Comparison of ENCODE assay signal across 24 mouse cellular contexts in genomic region chr2:154574271-154574670, GRCm38 (mm10). TPM values are rescaled to one million over a fixed set of nuclear protein-coding genes. Genes with fewer than 3 reads are reported as not detected.
DNase-seq lines count a peak whose midpoint lies in the region; ATAC-seq and TF ChIP-seq lines count a peak whose summit lies in the region.
"Had no signal": no experiment of that assay in that cellular context is flagged by ENCODE, and none has a peak within 500 bp of the region (broad histone marks: within the 10 kb centered on the region; RNA-seq: fewer than 3 reads in every experiment).

No protein-coding gene starts in this region.

- H3K36me3 ChIP-seq in hindbrain, embryonic 12.5 days, result no peaks in the 10 kb centered on the region
- no peaks in the 10 kb centered on the region for H3K36me3 ChIP-seq in hindbrain, embryonic 16.5 days (ENCODE audit: control insufficient read depth, insufficient read depth, low read length)
- no peaks in the 10 kb centered on the region for H3K36me3 ChIP-seq in spleen, adult 2 months (ENCODE audit: control insufficient read depth, insufficient read depth, low read length)
- H3K36me3 ChIP-seq: embryonic facial prominence, embryonic 12.5 days; heart, embryonic 13.5 days; midbrain, embryonic 12.5 days; neural tube, embryonic 13.5 days had no signal

- H3K4me2 ChIP-seq in hindbrain, embryonic 12.5 days (replicated peaks), result no peak overlapping the region
- H3K4me2 ChIP-seq in hindbrain, embryonic 16.5 days (ENCODE audit: low read length), result no peak overlapping the region
- H3K4me2 ChIP-seq: embryonic facial prominence, embryonic 12.5 days; heart, embryonic 13.5 days; midbrain, embryonic 12.5 days; neural tube, embryonic 13.5 days had no signal

- H3K27ac ChIP-seq in hindbrain, embryonic 12.5 days, result 0 out of 2 replicates have a peak overlapping the region, but pooled peaks have one; percentile 42
- H3K27ac ChIP-seq in hindbrain, embryonic 16.5 days (ENCODE audit: low read depth, low read length), result no peak overlapping the region
- peak overlapping the region; percentile 79 for H3K27ac ChIP-seq in spleen, adult 2 months (ENCODE audit: insufficient read depth, low read length)
- H3K27ac ChIP-seq: embryonic facial prominence, embryonic 12.5 days; heart, embryonic 13.5 days; midbrain, embryonic 12.5 days; neural tube, embryonic 13.5 days had no signal

- 26% methylated on average over 7 of the region's 7 CpGs for WGBS in hindbrain, embryonic 12.5 days
- 31% methylated on average over 7 of the region's 7 CpGs for WGBS in hindbrain, embryonic 16.5 days
- 26% methylated on average over 7 of the region's 7 CpGs for WGBS in spleen, adult 2 months

- TF ChIP-seq POLR2A in spleen, adult 2 months (IDR thresholded peaks at IDR 0.05; ENCODE audit: low read depth, low read length), result no peak

- H3K4me1 ChIP-seq in hindbrain, embryonic 12.5 days, result peaks cover 27% of the 10 kb centered on the region
- peaks cover 13% of the 10 kb centered on the region for H3K4me1 ChIP-seq in hindbrain, embryonic 16.5 days (ENCODE audit: control insufficient read depth, insufficient read depth, low read depth, low read length)
- peaks cover 3% of the 10 kb centered on the region for H3K4me1 ChIP-seq in spleen, adult 2 months (ENCODE audit: control insufficient read depth, insufficient read depth, insufficient read length)

- H3K4me3 ChIP-seq in hindbrain, embryonic 12.5 days, result no peak overlapping the region
- H3K4me3 ChIP-seq in hindbrain, embryonic 16.5 days (ENCODE audit: low read length), result no peak overlapping the region
- H3K4me3 ChIP-seq in spleen, adult 2 months (ENCODE audit: extremely low read depth, insufficient read depth, insufficient read length), result peak overlapping the region; percentile 26; the same call in 1 of the 2 replicates
- H3K4me3 ChIP-seq: embryonic facial prominence, embryonic 12.5 days; heart, embryonic 13.5 days; midbrain, embryonic 12.5 days; neural tube, embryonic 13.5 days had no signal

- ATAC-seq in hindbrain, embryonic 12.5 days (ENCODE audit: low FRiP score), result no peak
- no peak for ATAC-seq in hindbrain, embryonic 16.5 days
- ATAC-seq in megakaryocyte progenitor cell, adult 5-6 weeks (replicated peaks; ENCODE audit: poor library complexity), result peak; percentile 26

- TF ChIP-seq CTCF in spleen, adult 2 months (IDR thresholded peaks at IDR 0.05; ENCODE audit: extremely low read depth, insufficient read depth, insufficient read length, insufficient replicate concordance), result no peak

- H3K9me3 ChIP-seq in hindbrain, embryonic 12.5 days (replicated peaks), result no peaks in the 10 kb centered on the region
- H3K9me3 ChIP-seq in hindbrain, embryonic 16.5 days (ENCODE audit: control insufficient read depth, low read length), result no peaks in the 10 kb centered on the region
- H3K9me3 ChIP-seq: embryonic facial prominence, embryonic 12.5 days; heart, embryonic 13.5 days; midbrain, embryonic 12.5 days; neural tube, embryonic 13.5 days had no signal

- no peaks in the 10 kb centered on the region for H3K27me3 ChIP-seq in hindbrain, embryonic 12.5 days
- H3K27me3 ChIP-seq in hindbrain, embryonic 16.5 days (replicated peaks; ENCODE audit: control insufficient read depth, insufficient read depth, low read length), result no peaks in the 10 kb centered on the region
- H3K27me3 ChIP-seq in spleen, adult 2 months (ENCODE audit: control insufficient read depth, insufficient read depth, low read length), result no peaks in the 10 kb centered on the region
- H3K27me3 ChIP-seq: embryonic facial prominence, embryonic 12.5 days; heart, embryonic 13.5 days; midbrain, embryonic 12.5 days; neural tube, embryonic 13.5 days had no signal

- H3K9ac ChIP-seq in hindbrain, embryonic 12.5 days, result no peak overlapping the region
- no peak overlapping the region for H3K9ac ChIP-seq in hindbrain, embryonic 16.5 days (ENCODE audit: low read depth, low read length)
- H3K9ac ChIP-seq: embryonic facial prominence, embryonic 12.5 days; heart, embryonic 13.5 days; midbrain, embryonic 12.5 days; neural tube, embryonic 13.5 days had no signal

- peak; percentile 27 to 37 for DNase-seq in spleen, adult 2 months (ENCODE audit: low read depth in 1 of 2, low spot score in 2 of 2)
- no peak for DNase-seq in spleen, adult 12 weeks (ENCODE audit: low spot score)
- no peak for DNase-seq in neural tube, embryonic 10.5 days (ENCODE audit: extremely low spot score, low spot score)
- no peak for DNase-seq in yolk sac, embryonic 10.5 days (ENCODE audit: low spot score)
- no peak for DNase-seq in right cerebral cortex, adult 2 months (ENCODE audit: low spot score in 2 of 2)
- DNase-seq: adrenal gland, postnatal 14 days; cerebellum, postnatal 25 days; gastrocnemius, postnatal 36 days; kidney, adult 11 months; kidney, postnatal 25 days; lung, postnatal 10 days; thymus, adult 18-20 months had no signal

RNA-seq across cellular contexts. Expression of gene E2f1, which starts 4.6 kb away (rescaled TPM):
- 25.0 and 30.7 TPM in 2 replicates for polyA plus RNA-seq in hindbrain, embryonic 12.5 days (2016; fragmentation: Nextera tagmentation; extraction: Ambion mirVana)
- 5.0 and 8.0 TPM in 2 replicates for polyA plus RNA-seq in hindbrain, embryonic 16.5 days (2015; fragmentation: Nextera tagmentation; extraction: Ambion mirVana)
- 11.0 and 21.5 TPM in 2 replicates for polyA plus RNA-seq in spleen, adult 2 months (2012; rRNA removed)
- 21.2 and 23.7 TPM in 2 replicates for total RNA-seq in megakaryocyte progenitor cell, adult 5-6 weeks (2015)
- total RNA-seq in megakaryocyte progenitor cell, adult 5-6 weeks (2017), result 14.1 and 14.2 TPM in 2 replicates

RNA-seq across cellular contexts. Expression of gene Necab3, which starts 15.6 kb away (rescaled TPM):
- polyA plus RNA-seq in hindbrain, embryonic 12.5 days (2016; fragmentation: Nextera tagmentation; extraction: Ambion mirVana), result 11.6 and 12.3 TPM in 2 replicates
- polyA plus RNA-seq in hindbrain, embryonic 16.5 days (2015; fragmentation: Nextera tagmentation; extraction: Ambion mirVana), result 21.6 and 25.7 TPM in 2 replicates
- 0.63 and 1.1 TPM in 2 replicates for polyA plus RNA-seq in spleen, adult 2 months (2012; rRNA removed)
- total RNA-seq in megakaryocyte progenitor cell, adult 5-6 weeks (2015), result 1.4 and 3.9 TPM in 2 replicates
- total RNA-seq in megakaryocyte progenitor cell, adult 5-6 weeks (2017), result 1.3 and 1.7 TPM in 2 replicates

RNA-seq across cellular contexts. Expression of gene Actl10, which starts 22.7 kb away (rescaled TPM):
- polyA plus RNA-seq in hindbrain, embryonic 12.5 days (2016; fragmentation: Nextera tagmentation; extraction: Ambion mirVana), result 0.92 and 0.96 TPM in 2 replicates
- 0.47 and 0.50 TPM in 2 replicates for polyA plus RNA-seq in hindbrain, embryonic 16.5 days (2015; fragmentation: Nextera tagmentation; extraction: Ambion mirVana)
- 0.09 and 0.12 TPM in 2 replicates for polyA plus RNA-seq in spleen, adult 2 months (2012; rRNA removed)
- not detected in 2 replicates for total RNA-seq in megakaryocyte progenitor cell, adult 5-6 weeks (2015)
- 0.27 TPM in 1 of 2 replicates, not detected in the other for total RNA-seq in megakaryocyte progenitor cell, adult 5-6 weeks (2017)
- total RNA-seq: adrenal gland, postnatal 14 days; gastrocnemius, postnatal 36 days; hematopoietic stem cell, adult 5-6 weeks; layer of hippocampus, postnatal 10 days; left cerebral cortex, postnatal 14 days had no signal
- polyA plus RNA-seq: frontal cortex, adult 2 months; liver, adult 2 months had no signal

RNA-seq across cellular contexts. Expression of gene 1700003F12Rik, which starts 27.4 kb away (rescaled TPM):
- 1.4 and 3.2 TPM in 2 replicates for polyA plus RNA-seq in hindbrain, embryonic 12.5 days (2016; fragmentation: Nextera tagmentation; extraction: Ambion mirVana)
- 2.4 and 2.5 TPM in 2 replicates for polyA plus RNA-seq in hindbrain, embryonic 16.5 days (2015; fragmentation: Nextera tagmentation; extraction: Ambion mirVana)
- polyA plus RNA-seq in spleen, adult 2 months (2012; rRNA removed), result 2.9 and 3.3 TPM in 2 replicates
- total RNA-seq in megakaryocyte progenitor cell, adult 5-6 weeks (2015), result not detected in 2 replicates
- total RNA-seq in megakaryocyte progenitor cell, adult 5-6 weeks (2017), result not detected in 2 replicates
- total RNA-seq: adrenal gland, postnatal 14 days; gastrocnemius, postnatal 36 days; hematopoietic stem cell, adult 5-6 weeks; liver, adult 2 months had no signal
- polyA plus RNA-seq: heart, embryonic 13.5 days had no signal

RNA-seq across cellular contexts. Expression of gene Pxmp4, which starts 29.2 kb away (rescaled TPM):
- 14.1 and 14.3 TPM in 2 replicates for polyA plus RNA-seq in hindbrain, embryonic 12.5 days (2016; fragmentation: Nextera tagmentation; extraction: Ambion mirVana)
- polyA plus RNA-seq in hindbrain, embryonic 16.5 days (2015; fragmentation: Nextera tagmentation; extraction: Ambion mirVana), result 18.7 and 20.6 TPM in 2 replicates
- 14.6 and 20.3 TPM in 2 replicates for polyA plus RNA-seq in spleen, adult 2 months (2012; rRNA removed)
- 14.6 and 14.9 TPM in 2 replicates for total RNA-seq in megakaryocyte progenitor cell, adult 5-6 weeks (2015)
- total RNA-seq in megakaryocyte progenitor cell, adult 5-6 weeks (2017), result 9.2 and 10.7 TPM in 2 replicates

Comparison
In these comparisons a context has a peak if more than half of its experiments do, and no peak if none do; other contexts are left out.
1. DNase-seq: peak in spleen, adult 2 months (2 of 2); none in spleen, adult 12 weeks (single experiment), neural tube, embryonic 10.5 days (single experiment), yolk sac, embryonic 10.5 days (single experiment) and right cerebral cortex, adult 2 months (0 of 2).